Mouse (Mus musculus): ENCODE results near the gene Odf3l1.
A peak's percentile ranks its signal among the peaks of the same experiment; 100 is the strongest.

The Odf3l1 gene

DNA sequence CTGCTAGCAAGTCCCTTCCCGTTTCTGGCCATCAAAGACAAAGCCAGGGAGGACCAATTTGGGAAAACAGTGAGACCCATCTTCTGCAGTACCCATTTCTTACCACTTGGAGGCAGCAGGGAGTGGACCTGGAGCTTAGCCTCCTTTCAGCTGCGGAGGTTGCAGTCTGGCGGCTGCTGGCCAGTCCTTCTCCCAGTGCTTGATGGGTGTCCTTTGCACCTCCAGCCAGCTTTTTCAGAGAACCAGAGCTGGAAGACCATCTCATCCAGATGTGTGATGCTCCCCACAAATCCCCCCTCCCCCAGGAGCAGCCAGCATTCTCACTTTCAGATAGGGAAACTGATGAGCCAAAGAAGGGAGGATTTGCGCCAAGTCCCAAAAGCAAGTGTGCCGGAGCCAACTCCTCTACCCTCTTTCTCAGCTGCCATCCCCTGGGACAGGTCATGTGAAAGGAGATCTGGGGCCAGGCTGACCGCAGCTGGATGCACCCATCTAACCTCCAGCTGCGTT, 20.7 kb downstream of the Odf3l1 start:
- DNase-seq (ENCODE audit: low spot score) = peak; percentile 58

DNA sequence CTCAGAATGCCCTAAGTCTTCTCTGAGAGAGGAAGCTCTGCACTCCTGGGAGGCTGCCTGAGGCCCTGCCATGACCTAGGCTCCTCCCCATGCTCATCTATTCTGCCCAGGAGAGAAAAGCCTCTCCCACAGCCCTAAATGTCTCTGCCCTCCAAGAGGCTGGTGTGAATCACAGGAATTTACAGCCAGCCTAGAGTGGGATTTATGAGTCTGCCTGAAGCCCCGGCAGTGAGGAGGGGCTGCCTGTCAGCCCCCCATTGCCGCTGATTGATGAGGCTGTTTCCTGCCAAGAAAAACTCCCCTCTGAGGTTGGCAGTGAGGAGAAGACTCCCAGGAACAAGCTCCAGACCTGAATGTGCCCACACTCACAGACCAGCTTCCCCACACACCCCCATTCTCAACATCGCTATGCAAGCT, 22.2 kb downstream of the Odf3l1 start:
- no peak for DNase-seq (ENCODE audit: low spot score)

DNA sequence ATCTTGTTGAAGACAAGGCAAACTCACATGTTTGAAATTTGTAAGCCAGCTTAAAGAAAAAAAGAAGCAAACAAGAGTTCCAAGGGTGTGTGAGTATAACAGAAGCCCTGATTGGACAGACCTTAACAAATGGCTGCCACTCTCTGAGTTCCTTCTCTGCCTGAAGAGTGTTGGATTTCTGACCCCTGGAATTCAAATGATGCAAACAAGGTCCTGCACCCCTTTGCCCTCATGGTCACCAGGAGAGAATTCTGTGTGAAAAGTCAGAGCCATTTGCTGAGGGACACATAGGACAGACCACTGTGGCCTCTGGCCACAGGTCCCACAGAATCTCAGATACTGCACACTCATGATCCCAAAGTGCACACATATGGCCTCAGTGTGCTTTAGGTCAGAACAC, 22.6 kb downstream of the Odf3l1 start:
- DNase-seq (ENCODE audit: low spot score) = no peak

DNA sequence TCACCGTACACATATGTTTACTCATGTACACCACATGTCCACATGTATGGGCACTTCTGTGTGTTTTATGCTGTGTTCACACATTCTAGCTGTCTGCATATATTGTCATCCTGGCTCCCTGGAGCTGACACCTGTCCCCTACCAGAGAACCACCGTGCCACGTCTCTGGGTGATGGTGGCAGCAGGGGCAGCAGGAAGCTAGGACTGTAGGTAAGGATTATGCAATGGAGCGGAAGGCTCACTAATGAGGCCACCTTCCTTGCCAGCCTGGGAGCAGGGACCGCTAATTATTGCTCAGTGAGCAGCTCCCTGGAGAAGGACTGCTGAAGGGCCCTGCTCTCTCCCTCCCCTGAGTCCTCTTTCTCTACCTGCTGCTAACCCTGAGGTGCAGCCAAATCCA, 23.8 kb downstream of the Odf3l1 start:
- DNase-seq (ENCODE audit: low spot score) = no peak

DNA sequence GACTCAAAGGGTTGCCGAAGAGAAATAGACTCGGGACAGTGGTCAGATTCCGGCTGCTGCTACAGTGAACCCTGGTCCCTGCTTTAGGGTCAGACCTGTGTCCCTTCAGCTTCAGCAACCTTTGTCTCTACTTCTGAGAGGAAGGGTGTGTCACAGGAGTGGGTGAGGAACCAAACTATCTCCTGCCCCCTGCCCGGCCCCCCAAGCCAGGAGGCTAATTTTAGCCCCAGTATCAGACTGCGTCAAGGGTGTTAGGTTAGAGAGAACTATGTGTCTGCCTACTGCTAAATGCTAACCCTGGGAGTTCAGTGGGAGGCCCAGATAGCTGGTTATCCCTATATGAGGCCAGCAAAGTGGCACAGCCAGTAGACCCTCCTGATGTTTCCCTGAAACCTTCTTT, 29.3 kb downstream of the Odf3l1 start:
- DNase-seq (ENCODE audit: low spot score) = no peak

DNA sequence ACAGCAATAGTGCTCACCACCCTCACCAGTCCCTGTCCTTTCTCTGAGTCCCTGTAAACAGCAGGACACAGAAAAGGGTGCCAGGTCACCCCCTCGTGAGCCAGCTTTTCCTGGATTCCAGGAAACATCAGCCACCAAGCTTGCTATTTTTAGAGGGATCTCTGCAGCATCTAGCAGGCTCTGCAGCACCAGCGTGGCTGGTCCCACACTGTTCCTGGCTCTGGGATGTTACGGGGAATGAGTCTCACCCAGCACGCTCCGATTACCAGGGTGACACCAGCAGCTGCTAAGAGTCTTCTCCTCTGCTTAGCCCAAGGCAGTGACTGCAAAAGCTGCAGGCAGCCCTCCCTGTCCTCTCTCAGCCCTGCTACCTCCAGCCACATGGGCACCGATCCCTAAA, 31.6 kb downstream of the Odf3l1 start:
- DNase-seq (ENCODE audit: low spot score) = no peak

DNA sequence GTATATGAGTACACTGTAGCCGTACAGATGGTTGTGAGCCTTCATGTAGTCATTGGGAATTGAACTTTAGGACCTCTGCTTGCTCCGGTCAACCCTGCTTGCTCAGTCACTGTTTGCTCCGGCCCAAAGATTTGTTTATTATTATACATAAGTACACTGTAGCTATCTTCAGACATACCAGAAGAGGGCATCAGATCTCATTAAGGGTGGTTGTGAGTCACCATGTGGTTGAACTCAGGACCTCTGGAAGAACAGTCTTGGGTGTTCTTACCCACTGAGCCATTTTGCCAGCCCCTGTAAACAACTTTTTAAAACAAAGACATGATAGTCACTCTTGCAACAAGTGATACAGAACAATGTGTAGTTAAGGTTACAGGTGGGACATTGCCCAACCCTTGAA, 32.6 kb downstream of the Odf3l1 start:
- DNase-seq (ENCODE audit: low spot score) = no peak

DNA sequence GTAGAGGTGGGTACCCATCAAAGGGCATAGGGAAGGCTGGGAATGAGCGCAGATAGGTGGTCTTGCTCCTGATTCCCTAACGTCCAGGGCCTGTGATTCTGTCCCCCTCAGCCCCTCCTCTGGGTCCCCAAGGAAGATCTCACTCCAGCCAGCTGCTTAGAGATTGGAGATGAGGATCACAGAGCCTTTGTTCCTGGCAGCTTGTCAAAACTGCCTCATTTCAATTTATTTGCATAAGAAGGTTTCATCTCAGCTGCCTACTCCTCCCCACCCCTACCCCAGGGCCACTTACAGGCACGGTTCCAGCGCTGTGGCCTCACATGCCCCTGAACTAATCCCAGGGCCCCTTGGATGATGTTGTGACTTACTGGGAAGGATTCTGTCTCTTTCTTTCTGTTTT, 34.3 kb downstream of the Odf3l1 start:
- DNase-seq (ENCODE audit: low spot score) = peak; percentile 27

DNA sequence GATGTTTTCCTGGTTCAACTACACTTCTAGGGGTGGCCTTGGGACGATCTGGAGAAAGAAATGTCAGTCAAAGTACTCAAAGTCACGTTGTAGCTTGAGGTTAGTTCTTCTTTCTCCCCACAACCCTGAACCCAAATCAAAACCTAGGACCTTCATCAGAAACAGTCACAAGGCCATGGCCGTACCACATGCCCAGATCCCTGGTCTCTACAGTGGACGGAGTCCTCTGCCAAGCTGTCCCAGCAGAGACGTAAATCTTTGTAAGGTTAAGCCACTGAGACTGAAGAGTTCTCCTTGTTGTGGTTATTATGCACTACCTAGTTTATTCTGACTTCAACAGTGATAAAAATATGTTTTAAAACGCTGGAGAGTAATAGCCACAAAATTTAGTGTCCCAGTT, 35.6 kb downstream of the Odf3l1 start:
- no peak for DNase-seq (ENCODE audit: low spot score)

DNA sequence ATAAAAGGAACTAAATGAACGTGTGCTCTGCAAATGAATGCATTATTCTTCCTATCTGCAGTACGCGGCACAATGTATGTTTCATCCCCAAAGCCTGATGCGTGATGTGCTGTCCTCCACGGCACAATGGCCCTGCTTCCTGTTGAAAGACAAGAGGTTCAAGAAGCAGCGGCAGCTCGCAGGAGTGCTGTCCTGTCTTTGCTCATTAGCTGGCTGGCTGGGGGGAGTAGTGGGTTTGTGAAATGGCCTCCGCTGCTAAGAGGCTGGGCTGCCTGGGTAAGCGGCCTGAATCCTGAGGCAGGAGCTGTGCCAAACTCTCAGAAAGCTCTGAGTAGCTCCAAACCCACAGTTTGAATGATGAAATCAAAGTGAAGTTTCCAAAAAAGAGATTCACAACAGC, 36.3 kb downstream of the Odf3l1 start:
- DNase-seq (ENCODE audit: low spot score) = no peak

DNA sequence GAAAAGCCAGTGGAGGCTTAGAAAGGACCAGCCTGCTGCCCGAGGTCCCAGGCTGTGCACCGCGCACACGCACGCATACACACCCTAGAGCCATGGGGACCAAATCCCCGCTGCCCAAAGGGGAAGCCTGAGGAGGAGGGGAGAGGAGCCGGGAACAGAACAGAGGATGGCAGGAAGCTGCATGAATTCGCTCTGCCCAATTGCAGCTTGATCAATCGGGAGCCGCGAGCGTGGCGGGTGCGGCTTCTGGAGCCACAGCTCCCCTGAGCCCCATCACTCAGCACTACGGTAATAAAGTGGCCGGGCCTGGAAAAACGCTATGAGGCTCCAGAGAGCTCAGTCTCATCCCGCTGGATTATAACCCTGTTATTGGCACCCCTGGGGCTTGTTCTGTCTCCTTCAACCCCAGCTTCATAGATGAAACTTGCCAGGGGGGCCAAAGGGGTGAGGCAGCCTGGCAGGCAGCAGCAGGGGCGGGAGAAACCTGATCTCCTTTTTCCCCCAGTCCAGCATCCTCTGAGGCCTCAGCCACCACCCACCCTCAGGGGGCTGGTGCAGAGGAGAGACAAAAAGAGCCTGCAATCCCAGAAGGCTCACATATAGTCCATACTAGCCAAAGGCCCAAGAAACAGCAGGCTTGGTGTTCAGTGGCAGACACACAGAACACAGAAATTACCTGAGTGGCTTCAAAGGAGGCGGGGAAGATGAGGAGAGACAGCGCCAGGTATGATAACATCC, 38.8 kb downstream of the Odf3l1 start:
- DNase-seq (ENCODE audit: low spot score) = no peak

DNA sequence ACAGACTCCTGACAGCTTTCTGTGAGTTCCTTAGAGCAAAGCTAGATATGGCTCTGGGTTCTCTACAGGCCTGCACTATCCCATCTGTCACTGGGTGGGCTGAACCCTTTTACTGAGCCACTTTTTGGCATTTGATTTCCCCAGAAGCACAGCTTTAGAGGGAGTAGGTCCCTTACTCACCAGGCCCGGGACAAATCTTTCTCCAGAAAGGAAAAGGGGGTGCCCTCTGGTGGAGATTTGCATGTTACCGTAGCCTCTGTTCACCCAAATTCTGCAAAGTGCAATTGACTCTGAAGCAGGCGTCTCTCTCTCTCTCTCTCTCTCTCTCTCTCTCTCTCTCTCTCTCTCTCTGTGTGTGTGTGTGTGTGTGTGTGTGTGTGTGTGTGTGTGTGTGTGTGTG, 39.6 kb downstream of the Odf3l1 start:
- no peak for DNase-seq (ENCODE audit: low spot score)

DNA sequence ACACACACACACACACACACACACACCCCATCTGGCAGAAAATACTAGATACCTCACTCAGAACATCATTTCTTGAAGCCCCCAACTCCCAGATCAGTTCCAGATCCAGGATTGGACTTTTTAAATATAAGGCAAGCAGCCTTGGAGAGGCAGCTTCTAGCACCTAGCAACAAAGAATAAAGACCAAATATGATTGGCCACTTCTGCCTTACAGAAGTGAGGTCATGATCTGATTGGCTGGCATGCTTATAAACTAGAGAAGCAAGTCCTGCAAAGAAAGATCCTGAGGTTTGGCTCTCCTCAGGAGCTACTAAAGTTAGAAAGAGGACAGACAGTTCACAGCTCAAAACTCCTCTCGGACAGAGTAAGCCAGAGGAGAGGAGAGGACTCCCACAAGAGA, 53.6 kb downstream of the Odf3l1 start:
- no peak for DNase-seq (ENCODE audit: low spot score)

DNA sequence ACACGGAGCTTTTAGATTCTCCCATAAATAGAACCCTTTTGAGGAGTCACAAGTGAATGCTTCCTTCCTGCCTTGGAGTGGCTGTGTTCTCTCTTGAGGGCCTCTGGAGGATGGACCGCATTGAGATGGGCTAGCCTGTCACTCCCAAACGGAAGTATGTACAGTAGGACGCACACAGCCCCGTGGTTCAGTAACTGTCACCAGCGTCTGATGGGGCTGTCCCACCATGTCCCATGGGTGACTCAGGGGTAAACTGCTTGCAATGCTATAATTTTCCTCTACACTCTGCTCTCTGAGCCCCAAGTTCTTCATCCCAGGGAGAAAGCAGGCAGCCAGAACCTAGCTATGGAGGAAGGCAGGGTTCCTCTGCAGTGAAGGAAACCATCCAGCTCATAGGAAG, 56.5 kb downstream of the Odf3l1 start:
- DNase-seq (ENCODE audit: low spot score) = no peak

DNA sequence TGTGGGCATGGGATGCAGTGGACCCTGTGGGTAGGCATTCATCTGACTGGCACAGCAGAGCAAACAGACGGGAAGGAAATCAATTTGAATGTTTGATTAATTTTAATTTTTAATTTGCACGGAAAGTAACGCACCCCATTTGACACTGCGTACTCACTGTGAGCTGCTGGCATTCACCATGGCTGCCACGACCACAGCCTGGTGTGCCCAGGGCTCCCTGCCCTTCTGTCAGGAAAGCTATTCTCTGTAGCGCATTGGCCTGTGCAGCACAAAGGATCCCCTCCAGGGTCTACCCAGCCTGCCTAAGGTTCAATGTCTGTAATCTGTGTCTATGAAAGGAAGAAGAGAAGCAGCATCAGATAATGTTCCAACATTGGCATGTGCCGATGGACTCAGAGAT, 61.3 kb downstream of the Odf3l1 start:
- DNase-seq (ENCODE audit: low spot score) = no peak

All from testis, postnatal 14 days (tissue).